Mouse (Mus musculus) liver, embryonic 11.5 days (tissue): ENCODE results near the gene Grm4. TPM values are rescaled to one million over a fixed set of nuclear protein-coding genes. Genes with fewer than 3 reads are reported as not detected.

Experiments
- ATAC-seq: fragments of 200-750 bp; cut with Nextera tagmentation; replicated peaks from 2 replicates; pipeline ENCODE4 v1.8.0; 2017; ENCODE audit warnings: moderate number of reproducible peaks, mild to moderate bottlenecking, moderate TSS enrichment, moderate library complexity; ENCODE audit not compliant: low FRiP score
- DNase-seq: peaks from one replicate; pipeline ENCODE4 v3.0.0-alpha.2; 2017; ENCODE audit warnings: low spot score
- H3K27ac ChIP-seq: fragments of 300-500 bp; sonication (generic); 2 replicates; pipeline ENCODE4 v1.5.1; 2014; ENCODE audit warnings: mild to moderate bottlenecking, low read depth, low read length, control low read depth
- H3K27me3 ChIP-seq: fragments of 300-500 bp; sonication (generic); replicated peaks from 2 replicates; pipeline ENCODE4 v1.6.1; 2014; ENCODE audit warnings: low read length, mixed read lengths; ENCODE audit not compliant: control insufficient read depth, insufficient read depth
- H3K36me3 ChIP-seq: fragments of 300-500 bp; sonication (generic); 2 replicates; pipeline ENCODE4 v1.6.1; 2014; ENCODE audit warnings: mild to moderate bottlenecking, low read length, moderate library complexity, mixed read lengths; ENCODE audit not compliant: control insufficient read depth, insufficient read depth
- H3K4me1 ChIP-seq: fragments of 300-500 bp; sonication (generic); replicated peaks from 2 replicates; pipeline ENCODE4 v1.6.1; 2014; ENCODE audit warnings: low read length, mixed read lengths; ENCODE audit not compliant: control insufficient read depth, insufficient read depth
- H3K4me2 ChIP-seq: fragments of 300-500 bp; sonication (generic); 2 replicates; pipeline ENCODE4 v1.6.1; 2014; ENCODE audit warnings: mild to moderate bottlenecking, control low read depth, moderate library complexity
- H3K4me3 ChIP-seq: fragments of 300-500 bp; sonication (generic); 2 replicates; pipeline ENCODE4 v1.5.1; 2014; ENCODE audit warnings: low read depth, low read length, control low read depth
- H3K9ac ChIP-seq: fragments of 300-500 bp; sonication (generic); 2 replicates; pipeline ENCODE4 v1.6.1; 2014; ENCODE audit warnings: low read depth, low read length, control low read depth
- H3K9me3 ChIP-seq: fragments of 300-500 bp; sonication (generic); 2 replicates; pipeline ENCODE4 v1.6.1; 2016; ENCODE audit warnings: low read length, inconsistent platforms, mixed read lengths; ENCODE audit not compliant: control insufficient read depth
- WGBS: fragments of 180-500 bp; shearing (Covaris S2); extraction: QIAGEN DNeasy Blood & Tissue Kit; methylation state at CpG from one replicate; pipeline ENCODE4 v1.1.7; 2014; 5-methylcytosine and 5-hydroxymethylcytosine counted together
- polyA plus RNA-seq: library from polyadenylated mRNA; unstranded; fragments of >200 nt; fragmentation: Nextera tagmentation; extraction: Ambion mirVana; gene quantifications from 2 replicates; pipeline ENCODE4 v1.2.1, GENCODE M21; 2014

Grm4 gene
- polyA plus RNA-seq, 1 experiment from 2014 or later, result 0.18 TPM

- 25% methylated on average over 9 of the region's 9 CpGs for WGBS
These were observed 91.4 kb downstream of the Grm4 start for GRCm38 (mm10) chr17:27429757-27430156.

GRCm38 (mm10) chr17:27425016-27425415, 96.2 kb downstream of the Grm4 start:
- ATAC-seq (no peak), DNase-seq (no peak)
- Histone ChIP-seq H3K4me1 (no peaks in the 10 kb centered on the region), H3K9ac (no peak overlapping the region), H3K27me3 (no peaks in the 10 kb centered on the region; the same call in 1 of the 2 replicates), H3K36me3 (no peaks in the 10 kb centered on the region), H3K9me3 (0 out of 2 replicates have a peak, but pooled peaks cover 4% of the 10 kb centered on the region), H3K4me3 (no peak overlapping the region), H3K27ac (no peak overlapping the region), H3K4me2 (no peak overlapping the region)
- WGBS, result 78% methylated on average over 2 of the region's 2 CpGs

More at GRCm38 (mm10) chr17:27429757-27430156, 91.4 kb downstream of the Grm4 start:
- DNase-seq (no peak), ATAC-seq (no peak)
- Histone ChIP-seq H3K27me3 (no peaks in the 10 kb centered on the region; the same call in 1 of the 2 replicates), H3K4me3 (no peak overlapping the region), H3K4me1 (no peaks in the 10 kb centered on the region), H3K9me3 (0 out of 2 replicates have a peak, but pooled peaks cover 4% of the 10 kb centered on the region), H3K36me3 (no peaks in the 10 kb centered on the region), H3K9ac (no peak overlapping the region), H3K4me2 (no peak overlapping the region), H3K27ac (no peak overlapping the region)

GRCm38 (mm10) chr17:27424356-27424755, 96.8 kb downstream of the Grm4 start:
- Histone ChIP-seq H3K36me3 (no peaks in the 10 kb centered on the region), H3K9ac (no peak overlapping the region), H3K4me2 (no peak overlapping the region), H3K9me3 (0 out of 2 replicates have a peak, but pooled peaks cover 4% of the 10 kb centered on the region), H3K27ac (no peak overlapping the region), H3K4me3 (no peak overlapping the region), H3K27me3 (no peaks in the 10 kb centered on the region; the same call in 1 of the 2 replicates), H3K4me1 (no peaks in the 10 kb centered on the region)
- no peak for ATAC-seq
- no peak for DNase-seq
- 75% methylated on average over 6 of the region's 6 CpGs for WGBS

- no peak overlapping the region for H3K9ac ChIP-seq
- WGBS, result 47% methylated on average over 10 of the region's 10 CpGs
- H3K27me3 ChIP-seq, result 0 out of 2 replicates have a peak, but pooled peaks cover 2% of the 10 kb centered on the region
- H3K27ac ChIP-seq, result no peak overlapping the region
- no peaks in the 10 kb centered on the region for H3K4me1 ChIP-seq
- DNase-seq (no peak), ATAC-seq (no peak)
- no peaks in the 10 kb centered on the region for H3K36me3 ChIP-seq
- no peaks in the 10 kb centered on the region for H3K9me3 ChIP-seq
- no peak overlapping the region for H3K4me3 ChIP-seq
- H3K4me2 ChIP-seq, result no peak overlapping the region
These were observed 98.3 kb downstream of the Grm4 start for GRCm38 (mm10) chr17:27422726-27423381.

DNA sequence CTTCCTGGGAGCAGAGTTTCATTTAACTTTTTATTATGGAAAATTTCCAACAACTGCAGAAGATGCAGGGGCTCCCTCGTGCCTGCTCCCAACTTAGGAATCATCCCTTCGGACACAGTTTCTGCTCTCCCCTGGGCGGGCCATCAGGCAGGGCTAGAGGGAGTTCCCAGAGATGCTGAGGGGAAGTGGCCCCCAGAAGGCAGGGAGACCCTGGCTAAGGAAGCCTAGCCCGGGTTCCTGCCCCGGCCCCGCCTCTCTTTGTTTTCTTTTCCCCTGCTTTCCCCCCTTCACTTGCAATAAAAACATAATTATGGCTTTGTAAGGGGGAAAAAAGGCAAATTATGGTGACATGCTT, 98.9 kb downstream of the Grm4 start:
- no peak for ATAC-seq
- WGBS, result 34% methylated on average over 6 of the region's 6 CpGs
- no peak for DNase-seq

GRCm38 (mm10) chr17:27421837-27422236, 99.4 kb downstream of the Grm4 start:
- ATAC-seq (no peak), DNase-seq (no peak)
- Histone ChIP-seq H3K9ac (no peak overlapping the region), H3K36me3 (no peaks in the 10 kb centered on the region), H3K27me3 (0 out of 2 replicates have a peak, but pooled peaks cover 2% of the 10 kb centered on the region), H3K27ac (no peak overlapping the region), H3K4me1 (no peaks in the 10 kb centered on the region), H3K4me2 (no peak overlapping the region), H3K4me3 (no peak overlapping the region), H3K9me3 (no peaks in the 10 kb centered on the region)
- 57% methylated on average over 8 of the region's 8 CpGs for WGBS

More for the DNA sequence above, 98.9 kb downstream of the Grm4 start:
- no peaks in the 10 kb centered on the region for H3K9me3 ChIP-seq
- 0 out of 2 replicates have a peak, but pooled peaks cover 2% of the 10 kb centered on the region for H3K27me3 ChIP-seq
- no peaks in the 10 kb centered on the region for H3K36me3 ChIP-seq
- H3K27ac ChIP-seq, result no peak overlapping the region
- H3K4me3 ChIP-seq, result no peak overlapping the region
- H3K4me1 ChIP-seq, result no peaks in the 10 kb centered on the region
- H3K9ac ChIP-seq, result no peak overlapping the region
- no peak overlapping the region for H3K4me2 ChIP-seq

GRCm38 (mm10) chr17:27409006-27409405, 112.2 kb downstream of the Grm4 start:
- H3K36me3 ChIP-seq, result no peaks in the 10 kb centered on the region
- ATAC-seq (no peak), DNase-seq (no peak)
- no peak overlapping the region for H3K4me2 ChIP-seq
- H3K9ac ChIP-seq, result no peak overlapping the region
- 75% methylated on average over 5 of the region's 5 CpGs for WGBS
- H3K9me3 ChIP-seq, result no peaks in the 10 kb centered on the region
- no peak overlapping the region for H3K27ac ChIP-seq
- H3K4me3 ChIP-seq, result no peak overlapping the region
- no peaks in the 10 kb centered on the region for H3K4me1 ChIP-seq
- H3K27me3 ChIP-seq, result no peaks in the 10 kb centered on the region

DNA sequence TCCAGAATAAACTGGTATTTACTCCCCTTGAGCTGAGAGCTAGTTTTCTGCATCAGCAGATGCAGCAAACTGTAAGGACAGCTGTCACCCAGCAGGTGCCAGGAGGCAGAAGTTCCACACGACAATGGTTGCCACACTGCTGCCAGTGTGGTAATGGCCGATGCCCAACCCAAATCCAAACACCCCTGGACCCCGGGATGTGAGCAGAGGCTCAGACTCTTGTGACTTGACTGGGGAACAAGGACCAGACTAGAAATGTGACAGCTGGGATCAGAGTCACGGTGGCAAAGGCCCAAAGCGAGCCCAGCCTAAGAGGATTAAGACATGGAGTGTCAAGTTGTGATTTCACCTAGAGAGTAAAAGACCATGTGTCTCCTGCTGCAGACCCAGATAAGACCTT, 112.7 kb downstream of the Grm4 start:
- H3K4me3 ChIP-seq, result no peak overlapping the region
- ATAC-seq (no peak), DNase-seq (no peak)
- no peak overlapping the region for H3K27ac ChIP-seq
- H3K36me3 ChIP-seq, result no peaks in the 10 kb centered on the region
- no peaks in the 10 kb centered on the region for H3K9me3 ChIP-seq
- H3K4me2 ChIP-seq, result no peak overlapping the region
- H3K9ac ChIP-seq, result no peak overlapping the region
- no peaks in the 10 kb centered on the region for H3K27me3 ChIP-seq
- H3K4me1 ChIP-seq, result no peaks in the 10 kb centered on the region
- 57% methylated on average over 5 of the region's 5 CpGs for WGBS

- Histone ChIP-seq H3K4me1 (no peaks in the 10 kb centered on the region; the same call in 1 of the 2 replicates), H3K4me2 (no peak overlapping the region), H3K9ac (no peak overlapping the region), H3K4me3 (no peak overlapping the region), H3K27me3 (no peaks in the 10 kb centered on the region), H3K27ac (no peak overlapping the region), H3K36me3 (no peaks in the 10 kb centered on the region), H3K9me3 (no peaks in the 10 kb centered on the region)
- no peak for DNase-seq
- 83% methylated on average over 4 of the region's 4 CpGs for WGBS
- ATAC-seq, result no peak
These were observed 114.2 kb downstream of the Grm4 start for GRCm38 (mm10) chr17:27406956-27407355.
